Mouse (Mus musculus) cerebellum, postnatal 14 days (tissue): ENCODE measurements around the gene Arhgap20.

ENCODE experiments used
- DNase-seq, 2 experiments: peaks; one replicate each; pipeline ENCODE4 v3.0.0; 2021; ENCODE audit warnings: mixed read lengths in 2 of 2

Gene Arhgap20

GRCm38 (mm10) chr9:51799156-51799555, 34.0 kb downstream of the Arhgap20 start:
- no peak for DNase-seq

GRCm38 (mm10) chr9:51807272-51807671, 42.1 kb downstream of the Arhgap20 start:
- no peak for DNase-seq

DNA sequence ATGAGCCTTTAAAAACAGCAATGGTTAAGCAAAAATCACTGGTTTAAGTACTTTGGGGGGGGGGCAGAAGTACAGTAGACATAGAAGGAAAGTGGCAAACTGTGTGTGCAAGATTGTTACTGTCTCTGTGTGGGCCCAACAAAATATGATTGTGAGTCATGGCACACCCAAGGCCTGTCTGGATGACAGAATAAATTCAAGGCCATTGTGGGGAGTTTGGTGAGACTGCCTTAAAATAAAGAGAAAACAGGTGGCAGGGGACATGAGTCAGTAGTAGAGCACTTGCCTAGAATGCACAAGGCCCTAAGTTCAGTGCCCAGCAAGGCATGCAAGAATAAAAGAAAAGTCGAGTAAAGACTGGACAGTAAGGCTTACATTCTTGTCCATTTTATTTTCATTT, 47.8 kb downstream of the Arhgap20 start:
- DNase-seq, result no peak

GRCm38 (mm10) chr9:51824516-51824915, 59.4 kb downstream of the Arhgap20 start:
- no peak for DNase-seq

DNA sequence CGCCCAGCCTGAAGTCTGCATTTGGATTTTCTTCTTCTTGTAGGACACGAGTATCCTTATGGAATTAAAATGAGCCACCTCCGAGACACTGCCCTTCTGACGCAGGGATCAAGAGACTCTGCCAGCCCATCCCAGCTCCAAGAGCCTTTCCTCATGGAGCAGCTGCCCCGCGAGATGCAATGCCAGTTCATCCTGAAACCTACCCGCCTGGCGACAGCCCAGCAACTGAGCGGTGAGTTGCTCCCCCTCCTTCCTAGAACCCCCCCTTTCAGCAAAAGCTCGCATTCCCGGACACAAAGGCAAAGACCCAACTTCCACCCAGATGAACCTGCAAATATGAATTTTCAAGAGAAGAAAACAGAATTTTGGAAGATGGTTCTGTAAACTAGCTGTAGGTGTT, 66.5 kb downstream of the Arhgap20 start:
- peak; percentile 58 to 71 for DNase-seq

- no peak for DNase-seq
These were observed 67.2 kb downstream of the Arhgap20 start for GRCm38 (mm10) chr9:51832368-51832767.

GRCm38 (mm10) chr9:51837716-51838115, 72.6 kb downstream of the Arhgap20 start:
- no peak for DNase-seq

- peak; percentile 36 to 58 for DNase-seq
These were observed 78.1 kb downstream of the Arhgap20 start for GRCm38 (mm10) chr9:51843216-51843615.

DNA sequence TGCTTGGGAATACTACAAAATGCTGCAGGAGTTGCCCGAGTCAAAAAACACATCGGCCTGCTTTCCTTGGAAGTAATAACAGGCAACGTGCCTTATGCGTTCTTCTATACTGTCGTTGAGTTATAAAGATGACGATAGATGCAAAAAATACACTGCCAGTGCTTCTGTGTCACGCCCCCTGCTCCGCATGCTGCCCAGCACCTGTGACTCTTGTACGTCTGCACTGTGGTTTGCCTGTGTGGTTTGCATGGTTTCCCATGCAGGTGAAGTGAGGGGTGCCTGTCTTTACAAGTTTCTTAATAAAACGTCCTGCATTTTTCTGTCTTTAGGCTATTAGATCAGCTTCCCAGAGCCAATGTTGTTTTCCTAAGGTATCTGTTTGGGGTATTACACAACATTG, 80.7 kb downstream of the Arhgap20 start:
- DNase-seq, result no peak

- no peak for DNase-seq
These were observed 88.6 kb downstream of the Arhgap20 start for GRCm38 (mm10) chr9:51853772-51854171.

GRCm38 (mm10) chr9:51864273-51864672, 99.1 kb downstream of the Arhgap20 start:
- no peak for DNase-seq

DNA sequence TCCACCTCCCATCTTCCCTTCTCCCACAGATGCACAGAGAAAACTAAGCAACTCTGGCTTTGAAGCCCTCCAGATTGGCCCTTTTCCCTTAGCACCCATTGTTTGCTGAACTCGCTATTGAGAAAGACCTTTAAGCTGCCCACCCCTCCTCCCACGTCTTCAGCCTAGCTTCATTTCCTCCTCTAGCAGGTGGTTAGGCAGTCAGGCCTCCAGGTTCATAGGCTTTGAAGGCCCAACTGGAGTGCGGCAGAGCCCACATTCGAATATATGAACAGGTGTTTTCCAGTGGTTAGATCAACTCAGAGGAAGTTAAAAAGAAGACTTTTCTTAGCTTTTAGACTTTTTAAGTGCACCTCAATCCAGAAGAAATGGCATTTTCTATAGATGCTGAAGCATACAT, 101.5 kb downstream of the Arhgap20 start:
- DNase-seq, result no peak

DNA sequence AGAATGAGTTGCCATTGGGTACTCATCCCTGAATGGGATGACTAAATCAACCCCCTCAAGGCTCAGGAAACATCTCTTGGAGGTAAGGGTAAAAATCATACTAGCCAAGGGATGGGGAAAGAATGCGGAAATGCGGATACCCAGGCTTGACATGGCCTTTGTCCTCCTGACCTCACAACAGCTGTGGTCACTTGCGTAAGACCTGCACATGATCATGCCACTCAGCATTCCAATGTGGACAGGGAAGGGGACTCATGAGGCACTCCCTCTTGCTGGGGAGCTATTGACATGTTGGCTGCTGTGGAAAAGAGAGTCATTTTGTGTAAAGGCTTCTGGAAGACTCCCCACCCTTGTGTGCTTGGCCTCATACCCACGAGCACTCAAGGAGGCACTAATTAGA, 103.9 kb downstream of the Arhgap20 start:
- no peak for DNase-seq

DNA sequence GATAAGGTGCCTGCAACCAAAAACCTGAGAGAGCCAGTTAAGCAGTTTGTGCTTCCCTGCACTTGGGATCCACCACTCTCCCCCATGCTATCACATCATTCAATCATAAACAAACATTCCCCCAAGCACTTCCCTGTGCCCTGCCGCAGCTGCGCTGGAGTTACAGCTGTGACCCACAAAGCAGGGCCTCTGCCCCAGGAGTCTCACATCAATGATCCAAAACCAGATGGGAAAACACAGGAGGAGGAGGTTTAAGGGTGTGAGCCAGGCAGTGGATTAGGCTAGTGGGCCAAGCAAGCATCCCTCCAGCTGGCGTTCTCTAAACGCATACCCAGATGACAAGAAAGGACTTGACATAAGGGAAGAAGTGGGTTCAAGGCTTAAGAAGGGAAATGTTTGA, 109.2 kb downstream of the Arhgap20 start:
- no peak for DNase-seq

- no peak for DNase-seq
These were observed 110.4 kb downstream of the Arhgap20 start for GRCm38 (mm10) chr9:51875531-51875930.

GRCm38 (mm10) chr9:51881386-51881785, 116.2 kb downstream of the Arhgap20 start:
- DNase-seq, result no peak

DNA sequence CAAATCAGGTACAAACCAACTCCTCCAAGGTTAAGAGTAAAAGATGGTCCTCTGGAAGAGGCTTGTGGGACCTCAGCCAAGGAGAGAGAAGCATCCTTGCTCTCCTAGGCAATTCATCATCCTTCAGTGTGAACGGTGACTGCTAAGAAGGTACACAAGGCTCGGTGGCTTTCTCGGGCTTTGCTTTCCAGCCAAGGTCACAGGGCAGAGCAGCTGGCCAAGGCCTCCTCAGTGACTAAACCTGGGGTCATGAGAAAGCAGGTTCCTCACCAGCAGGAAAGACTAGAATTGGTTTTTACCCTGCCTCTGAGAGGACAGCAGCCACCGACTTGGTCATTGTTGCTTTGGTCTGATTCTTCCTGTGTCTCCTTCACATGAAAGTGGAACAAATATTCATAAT, 116.7 kb downstream of the Arhgap20 start:
- DNase-seq, result no peak

GRCm38 (mm10) chr9:51883319-51883718, 118.2 kb downstream of the Arhgap20 start:
- no peak for DNase-seq

DNA sequence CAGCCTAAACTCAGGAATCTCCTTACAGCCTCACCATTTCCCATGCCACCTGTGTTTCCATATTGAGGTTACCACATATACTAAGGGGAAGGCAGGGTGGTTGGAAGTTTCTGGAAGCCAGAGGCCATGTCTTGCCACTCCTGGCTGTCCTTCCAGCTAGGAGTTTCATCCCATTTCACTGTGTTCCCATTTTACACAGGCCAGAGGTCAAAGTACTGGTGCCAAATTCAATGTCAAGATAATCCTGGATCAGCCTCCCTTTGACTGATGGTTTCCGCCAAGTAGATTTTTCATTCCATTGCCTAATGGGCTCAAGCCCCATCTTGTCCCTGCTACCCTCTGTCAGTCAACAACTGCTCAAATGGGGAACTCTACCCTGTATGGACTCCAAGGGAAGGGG, 127.8 kb downstream of the Arhgap20 start:
- DNase-seq, result no peak
